Mouse (Mus musculus): Measurements from ENCODE around the gene Xrcc1.

The Xrcc1 gene

GRCm38 (mm10) chr7:24524978-24525377 is 21.1 kb upstream of the Xrcc1 start:
- in situ Hi-C loops (cut with MboI; ENCODE audit: low pct_unique_long_range_greater_than_20kb in 1 of 2, low sequenced_read_pairs in 2 of 2, unreplicated experiment in 1 of 2) = no loop called here

- in situ Hi-C loops (cut with MboI; ENCODE audit: low pct_unique_long_range_greater_than_20kb in 1 of 2, low sequenced_read_pairs in 2 of 2, unreplicated experiment in 1 of 2) = no loop called here
These were observed 20.2 kb upstream of the Xrcc1 start for GRCm38 (mm10) chr7:24525686-24526420.

DNA sequence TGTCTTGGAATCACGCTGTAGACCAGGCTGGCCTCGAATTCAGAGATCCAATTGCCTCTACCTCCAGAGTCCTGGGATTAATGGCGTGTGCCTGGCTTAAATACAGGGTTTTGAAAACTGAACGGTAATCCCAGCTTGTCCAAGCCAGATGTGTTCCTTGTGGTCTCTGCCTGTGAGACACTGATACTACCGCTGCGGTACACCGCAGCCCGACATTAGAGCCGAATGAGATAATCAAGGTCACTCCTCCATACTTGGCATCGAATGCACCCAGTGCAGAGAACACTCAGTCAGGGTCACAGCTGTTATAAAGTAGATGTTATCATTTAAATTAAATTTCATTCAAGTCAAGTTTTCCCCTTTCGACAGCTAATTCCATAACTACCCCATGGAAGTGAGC is 17.2 kb upstream of the Xrcc1 start:
- in situ Hi-C loops (cut with MboI; ENCODE audit: low pct_unique_long_range_greater_than_20kb in 1 of 2, low sequenced_read_pairs in 2 of 2, unreplicated experiment in 1 of 2) = no loop called here

DNA sequence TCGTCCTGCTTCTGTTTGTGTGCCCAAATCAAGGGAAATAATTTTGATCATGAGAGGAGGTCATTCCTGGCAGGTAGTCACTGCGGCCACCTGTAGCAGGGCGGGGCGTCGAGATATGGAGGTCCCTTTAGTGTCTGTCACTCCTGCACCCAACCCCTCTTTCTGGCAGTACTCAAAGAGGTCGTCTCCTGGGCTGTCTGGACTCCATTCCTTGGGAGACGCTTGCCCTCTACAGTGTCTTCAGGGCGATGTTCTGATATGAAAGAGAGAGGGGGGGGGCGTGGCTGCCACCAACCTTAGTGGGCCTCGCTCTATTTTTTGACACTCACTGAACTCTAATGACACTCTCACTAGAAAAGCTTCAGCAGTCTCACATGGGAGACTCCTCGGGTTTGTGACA is 16.5 kb upstream of the Xrcc1 start:
- in situ Hi-C loops (cut with MboI; ENCODE audit: low pct_unique_long_range_greater_than_20kb in 1 of 2, low sequenced_read_pairs in 2 of 2, unreplicated experiment in 1 of 2) = no loop called here

- in situ Hi-C loops (cut with MboI; ENCODE audit: low pct_unique_long_range_greater_than_20kb in 1 of 2, low sequenced_read_pairs in 2 of 2, unreplicated experiment in 1 of 2) = loop anchor here in 1 of 2 experiments (5.0 kb wide), 2 partner anchors 53 to 67 kb away; no protein-coding TSS in a partner anchor
These were observed 15.8 kb upstream of the Xrcc1 start, which contains the start of gene Irgq for GRCm38 (mm10) chr7:24530062-24530931. Irgq (plus strand) TSS chr7:24530689.

DNA sequence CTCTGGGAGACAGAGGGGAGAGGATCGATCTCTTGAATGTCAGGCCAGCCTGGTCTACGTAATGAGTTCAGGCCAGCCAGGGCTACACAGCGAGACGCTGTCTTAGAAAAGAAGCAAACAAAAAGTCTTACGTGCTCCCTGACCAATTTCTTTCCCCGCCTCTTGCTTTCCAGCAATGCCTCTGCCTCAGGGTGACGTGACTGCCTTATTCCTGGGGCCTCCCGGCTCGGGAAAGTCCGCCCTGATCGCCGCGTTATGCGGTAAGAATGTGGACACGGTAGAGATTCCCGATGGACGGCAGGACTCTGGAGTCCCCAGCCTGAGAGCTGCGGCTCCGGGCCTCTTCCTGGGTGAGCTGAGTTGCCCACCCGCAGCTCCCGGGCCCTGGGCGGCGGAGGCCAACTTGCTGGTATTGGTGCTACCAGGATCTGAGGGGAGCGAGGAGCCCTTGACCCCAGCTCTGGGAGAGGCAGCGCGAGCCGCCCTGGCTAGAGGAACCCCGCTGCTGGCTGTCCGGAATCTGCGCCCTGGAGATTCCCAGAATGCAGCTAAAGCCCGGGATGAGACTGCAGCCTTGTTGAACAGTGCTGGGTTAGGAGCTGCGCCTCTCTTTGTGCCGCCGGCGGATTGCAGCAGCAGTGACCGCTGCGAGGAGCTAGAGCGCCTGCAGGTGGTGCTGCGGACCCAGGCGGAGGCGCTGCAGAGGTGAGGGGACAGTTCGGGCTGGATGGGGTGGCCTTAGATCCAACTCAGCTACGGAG is 14.7 kb upstream of the Xrcc1 start:
- in situ Hi-C loops (cut with MboI; ENCODE audit: low pct_unique_long_range_greater_than_20kb in 1 of 2, low sequenced_read_pairs in 2 of 2, unreplicated experiment in 1 of 2) = loop anchor here in 1 of 2 experiments (5.0 kb wide), 2 partner anchors 54 to 66 kb away; no protein-coding TSS in a partner anchor

GRCm38 (mm10) chr7:24533031-24533571 is 13.0 kb upstream of the Xrcc1 start:
- in situ Hi-C loops (cut with MboI; ENCODE audit: low pct_unique_long_range_greater_than_20kb in 1 of 2, low sequenced_read_pairs in 2 of 2, unreplicated experiment in 1 of 2) = loop anchor here in 1 of 2 experiments (5.0 kb wide), 2 partner anchors 56 to 64 kb away; no protein-coding TSS in a partner anchor

DNA sequence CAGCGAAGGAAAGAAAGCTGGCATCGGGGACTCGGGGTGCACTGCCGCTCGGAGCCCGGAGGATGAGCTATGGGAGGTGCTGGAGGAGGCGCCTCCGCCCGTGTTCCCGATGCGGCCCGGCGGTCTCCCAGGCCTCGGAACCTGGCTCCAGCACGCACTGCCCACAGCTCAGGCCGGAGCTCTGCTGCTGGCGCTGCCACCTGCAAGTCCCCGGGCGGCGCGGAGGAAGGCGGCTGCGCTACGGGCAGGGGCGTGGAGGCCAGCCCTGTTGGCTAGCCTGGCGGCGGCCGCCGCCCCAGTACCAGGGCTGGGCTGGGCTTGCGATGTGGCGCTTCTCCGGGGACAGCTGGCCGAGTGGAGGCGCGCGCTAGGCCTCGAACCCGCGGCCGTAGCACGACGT is 12.3 kb upstream of the Xrcc1 start:
- in situ Hi-C loops (cut with MboI; ENCODE audit: low pct_unique_long_range_greater_than_20kb in 1 of 2, low sequenced_read_pairs in 2 of 2, unreplicated experiment in 1 of 2) = loop anchor here in 1 of 2 experiments (5.0 kb wide), 2 partner anchors 57 to 63 kb away; no protein-coding TSS in a partner anchor

DNA sequence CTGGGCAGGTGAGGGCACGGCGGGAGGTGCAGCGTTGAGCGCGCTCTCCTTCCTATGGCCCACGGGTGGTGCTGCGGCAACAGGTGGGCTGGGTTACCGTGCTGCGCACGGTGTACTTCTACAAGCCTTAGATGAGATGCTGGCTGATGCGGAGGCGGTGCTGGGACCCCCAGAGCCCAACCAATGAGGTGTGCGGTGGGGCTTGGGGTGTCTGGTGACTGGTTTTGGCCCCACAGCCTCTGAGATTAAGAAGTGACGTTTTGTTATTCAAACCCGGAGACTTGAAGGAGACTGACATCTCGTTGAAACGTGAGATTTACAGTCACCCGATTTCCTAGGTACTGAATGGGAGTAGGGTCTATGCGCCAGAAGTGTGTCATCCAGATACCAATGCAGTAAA is 11.8 kb upstream of the Xrcc1 start:
- in situ Hi-C loops (cut with MboI; ENCODE audit: low pct_unique_long_range_greater_than_20kb in 1 of 2, low sequenced_read_pairs in 2 of 2, unreplicated experiment in 1 of 2) = loop anchor here in 1 of 2 experiments (5.0 kb wide), 2 partner anchors 57 to 63 kb away; no protein-coding TSS in a partner anchor

DNA sequence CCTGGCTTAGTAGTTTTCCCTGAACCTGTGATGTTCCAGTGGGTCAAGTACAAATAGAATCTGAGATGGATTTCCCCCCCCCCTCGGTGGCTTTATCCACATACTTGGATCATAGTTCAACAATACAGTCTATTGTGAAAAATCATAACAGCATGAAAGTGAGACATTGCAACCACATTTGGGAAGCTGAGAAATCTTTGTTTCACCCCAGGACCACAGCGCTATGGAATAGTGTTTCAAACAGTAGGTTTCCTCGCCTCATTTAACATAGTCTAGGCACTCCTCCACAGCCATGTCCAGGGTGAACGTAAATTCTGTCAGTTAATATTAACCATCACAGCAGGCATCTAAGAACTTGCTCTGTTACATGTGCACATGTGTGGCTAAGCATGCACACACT is 9.0 kb upstream of the Xrcc1 start:
- in situ Hi-C loops (cut with MboI; ENCODE audit: low pct_unique_long_range_greater_than_20kb in 1 of 2, low sequenced_read_pairs in 2 of 2, unreplicated experiment in 1 of 2) = no loop called here

GRCm38 (mm10) chr7:24537591-24537990 is 8.5 kb upstream of the Xrcc1 start:
- in situ Hi-C loops (cut with MboI; ENCODE audit: low pct_unique_long_range_greater_than_20kb in 1 of 2, low sequenced_read_pairs in 2 of 2, unreplicated experiment in 1 of 2) = no loop called here

GRCm38 (mm10) chr7:24538154-24538553 is 7.9 kb upstream of the Xrcc1 start:
- in situ Hi-C loops (cut with MboI; ENCODE audit: low pct_unique_long_range_greater_than_20kb in 1 of 2, low sequenced_read_pairs in 2 of 2, unreplicated experiment in 1 of 2) = no loop called here

DNA sequence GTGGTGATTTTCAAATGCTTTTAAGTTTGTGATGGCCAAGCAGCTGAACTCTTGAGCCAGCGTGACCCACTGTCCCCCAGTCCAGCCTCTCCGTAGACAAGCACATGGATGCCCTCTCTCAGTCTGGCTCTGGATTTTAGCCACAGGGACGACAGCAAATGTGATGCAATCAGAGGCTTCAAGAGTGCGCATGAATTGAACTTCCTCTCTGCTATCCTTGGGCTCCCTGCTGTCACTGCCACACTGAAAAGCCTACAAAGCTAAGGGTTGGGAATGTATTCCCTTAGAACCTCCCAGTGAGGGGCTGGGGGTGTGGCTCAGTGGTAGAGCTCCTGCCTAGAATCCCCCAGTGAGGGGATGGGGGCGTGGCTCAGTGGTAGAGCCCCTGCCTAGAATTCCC is 7.4 kb upstream of the Xrcc1 start:
- in situ Hi-C loops (cut with MboI; ENCODE audit: low pct_unique_long_range_greater_than_20kb in 1 of 2, low sequenced_read_pairs in 2 of 2, unreplicated experiment in 1 of 2) = no loop called here

DNA sequence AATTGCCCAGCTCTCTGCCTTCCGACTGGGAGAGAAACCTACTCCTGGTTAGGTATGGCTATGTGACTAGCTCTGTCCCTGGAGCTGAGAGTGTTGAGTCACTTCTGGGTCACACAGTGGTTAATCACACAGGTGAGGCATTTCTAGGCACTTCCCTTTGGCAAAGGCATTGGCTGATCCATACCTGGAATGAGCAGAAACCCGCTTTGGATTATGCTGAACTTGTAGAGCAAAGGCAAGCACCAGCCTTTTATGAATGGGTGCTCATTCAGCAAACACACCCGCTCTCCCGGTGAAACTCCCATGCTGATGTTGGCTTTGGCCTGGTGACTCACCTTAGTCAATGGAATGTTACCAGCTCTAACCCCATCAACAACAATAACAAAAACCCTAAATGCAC is 6.4 kb upstream of the Xrcc1 start:
- in situ Hi-C loops (cut with MboI; ENCODE audit: low pct_unique_long_range_greater_than_20kb in 1 of 2, low sequenced_read_pairs in 2 of 2, unreplicated experiment in 1 of 2) = no loop called here

GRCm38 (mm10) chr7:24544506-24544905 is 1.6 kb upstream of the Xrcc1 start:
- in situ Hi-C loops (cut with MboI; ENCODE audit: low pct_unique_long_range_greater_than_20kb in 1 of 2, low sequenced_read_pairs in 2 of 2, unreplicated experiment in 1 of 2) = no loop called here

GRCm38 (mm10) chr7:24546634-24547389 is 723 bp downstream of the Xrcc1 start:
- in situ Hi-C loops (cut with MboI; ENCODE audit: low pct_unique_long_range_greater_than_20kb in 1 of 2, low sequenced_read_pairs in 2 of 2, unreplicated experiment in 1 of 2) = no loop called here

DNA sequence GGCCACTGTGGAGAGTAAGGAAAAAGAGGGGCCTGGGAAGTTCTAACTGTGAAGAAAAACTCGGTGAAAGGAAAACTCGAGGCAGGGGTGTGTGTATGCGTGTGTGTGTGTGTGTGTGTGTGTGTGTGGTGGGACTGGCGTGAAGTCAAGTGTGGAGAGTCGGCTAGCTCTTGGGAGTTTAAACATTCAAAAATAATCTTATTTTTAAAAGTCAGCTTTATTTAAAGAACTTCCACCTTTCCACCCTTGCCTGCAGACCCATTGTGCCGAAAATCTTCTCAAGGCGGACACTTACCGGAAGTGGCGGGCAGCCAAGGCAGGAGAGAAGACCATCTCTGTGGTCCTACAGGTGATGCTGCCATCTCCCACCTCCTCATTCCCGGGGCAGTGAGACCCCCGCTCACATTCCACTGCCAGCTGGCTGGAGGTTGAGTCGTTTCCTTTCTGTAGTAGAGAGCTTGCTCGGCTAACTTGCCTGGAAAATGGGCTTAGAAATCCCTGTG is 1.5 kb downstream of the Xrcc1 start:
- in situ Hi-C loops (cut with MboI; ENCODE audit: low pct_unique_long_range_greater_than_20kb in 1 of 2, low sequenced_read_pairs in 2 of 2, unreplicated experiment in 1 of 2) = no loop called here

Measured in mouse embryonic stem cell (cell line).